Mouse (Mus musculus) heart, postnatal 4 days (tissue): ENCODE results near the gene Ocel1. TPM values are rescaled to one million over a fixed set of nuclear protein-coding genes. Genes with fewer than 3 reads are reported as not detected.

Source experiments
- DNase-seq: peaks from one replicate; pipeline ENCODE4 v3.0.0; 2021
- total RNA-seq, 2 experiments: library from RNA; stranded (reverse); gene quantifications; 2 replicates each; pipeline ENCODE4 v1.2.3; 2021

The Ocel1 gene
- total RNA-seq, 2 experiments from 2014 or later, result 7.9 to 9.9 TPM

DNA sequence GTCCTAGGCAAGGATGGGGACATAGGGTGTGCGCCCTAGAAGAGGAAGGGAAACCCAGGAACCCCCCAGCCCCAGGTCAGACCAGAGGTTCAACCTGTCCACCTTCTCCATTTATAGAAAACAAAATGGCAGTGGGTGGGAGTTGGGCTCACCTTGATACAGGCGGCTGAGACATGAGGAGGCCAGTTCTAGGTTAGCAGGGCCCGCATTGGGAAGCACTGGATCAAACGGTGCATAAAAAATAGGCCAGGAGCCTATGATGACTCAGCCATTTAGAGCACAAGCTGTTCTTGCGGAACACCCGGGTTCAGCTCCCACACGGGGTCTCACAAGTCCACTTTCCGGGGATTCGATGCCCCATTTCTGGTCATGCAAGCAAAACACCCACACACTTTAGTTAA lies 33.9 kb downstream of the Ocel1 start:
- no peak for DNase-seq

DNA sequence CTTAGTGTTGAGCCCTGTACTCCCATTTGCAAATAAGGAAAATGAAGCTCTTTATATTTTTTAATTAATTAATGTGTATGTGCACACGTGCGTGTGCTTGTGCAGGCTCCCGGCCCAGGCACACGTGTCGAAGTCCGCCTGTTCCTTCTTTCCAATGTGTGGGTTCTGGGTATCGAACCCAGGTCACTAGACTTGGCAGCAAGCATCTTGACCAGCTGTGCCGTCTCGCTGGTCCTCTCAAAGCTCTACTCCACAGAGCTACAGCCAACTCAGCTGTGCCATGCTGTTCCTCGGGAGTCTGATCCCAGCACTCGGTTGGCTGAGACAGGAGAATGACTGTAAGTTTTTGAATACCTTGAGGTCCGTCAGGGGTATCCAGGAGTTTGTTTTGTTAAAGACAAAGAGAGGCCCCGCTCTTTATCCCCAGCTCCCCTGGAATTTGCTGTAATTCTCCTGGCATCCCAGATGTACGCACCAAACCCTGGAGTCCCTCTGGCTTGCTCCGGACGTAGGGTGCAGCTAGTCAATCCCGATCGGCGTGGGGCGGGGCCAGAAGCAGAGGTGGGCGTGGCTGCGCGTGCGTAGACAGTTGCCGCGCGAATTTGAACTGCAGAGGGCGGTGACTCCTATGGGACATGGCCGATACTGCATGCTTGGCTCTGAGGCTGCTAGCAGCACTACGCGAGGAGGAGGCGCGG lies 34.5 kb downstream of the Ocel1 start, which contains the start of gene Ankle1:
Gene Ankle1 (plus strand): TSS at position 610 of the 698 bp plus-strand sequence.
- DNase-seq, result peak; percentile 99

GRCm38 (mm10) chr8:71406099-71407015 lies 35.3 kb downstream of the Ocel1 start:
- DNase-seq, result peak; percentile 85

DNA sequence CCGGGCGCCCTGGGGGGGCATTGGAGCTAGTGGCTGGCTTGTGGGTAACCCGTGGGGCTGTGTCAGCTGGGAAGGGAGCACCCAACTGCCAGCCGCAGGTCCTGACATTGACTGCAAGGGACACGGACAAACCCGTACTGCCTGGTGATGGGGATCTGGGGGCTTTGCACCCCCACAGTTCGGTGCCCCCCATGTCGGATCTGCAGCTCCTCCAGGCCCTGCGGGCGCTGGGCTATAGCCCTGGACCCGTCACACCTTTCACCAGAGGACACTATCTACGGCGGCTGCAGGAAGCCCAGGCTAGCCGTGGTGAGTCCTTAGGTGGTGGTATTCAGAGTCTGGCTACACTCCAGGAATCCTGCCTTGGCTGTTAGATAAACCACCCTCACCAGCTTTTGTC lies 36.3 kb downstream of the Ocel1 start:
- DNase-seq, result no peak

DNA sequence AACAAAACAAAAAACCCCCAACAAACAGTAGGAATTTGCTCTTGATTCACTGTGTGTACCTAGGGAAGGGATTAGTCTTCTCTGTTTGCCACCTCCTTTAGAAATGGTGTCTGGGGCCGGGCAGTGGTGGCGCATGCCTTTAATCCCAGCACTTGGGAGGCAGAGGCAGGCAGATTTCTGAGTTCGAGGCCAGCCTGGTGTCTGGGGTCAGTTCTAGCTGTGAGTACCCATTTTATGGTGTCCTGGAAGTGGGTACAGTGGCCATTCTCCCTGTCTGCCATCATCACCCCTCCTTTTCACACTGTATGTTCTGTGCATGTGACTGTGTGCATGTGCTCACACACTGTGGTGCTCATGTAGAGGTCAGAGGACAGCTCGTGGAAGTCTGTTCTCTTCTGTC lies 37.1 kb downstream of the Ocel1 start:
- DNase-seq, result no peak

DNA sequence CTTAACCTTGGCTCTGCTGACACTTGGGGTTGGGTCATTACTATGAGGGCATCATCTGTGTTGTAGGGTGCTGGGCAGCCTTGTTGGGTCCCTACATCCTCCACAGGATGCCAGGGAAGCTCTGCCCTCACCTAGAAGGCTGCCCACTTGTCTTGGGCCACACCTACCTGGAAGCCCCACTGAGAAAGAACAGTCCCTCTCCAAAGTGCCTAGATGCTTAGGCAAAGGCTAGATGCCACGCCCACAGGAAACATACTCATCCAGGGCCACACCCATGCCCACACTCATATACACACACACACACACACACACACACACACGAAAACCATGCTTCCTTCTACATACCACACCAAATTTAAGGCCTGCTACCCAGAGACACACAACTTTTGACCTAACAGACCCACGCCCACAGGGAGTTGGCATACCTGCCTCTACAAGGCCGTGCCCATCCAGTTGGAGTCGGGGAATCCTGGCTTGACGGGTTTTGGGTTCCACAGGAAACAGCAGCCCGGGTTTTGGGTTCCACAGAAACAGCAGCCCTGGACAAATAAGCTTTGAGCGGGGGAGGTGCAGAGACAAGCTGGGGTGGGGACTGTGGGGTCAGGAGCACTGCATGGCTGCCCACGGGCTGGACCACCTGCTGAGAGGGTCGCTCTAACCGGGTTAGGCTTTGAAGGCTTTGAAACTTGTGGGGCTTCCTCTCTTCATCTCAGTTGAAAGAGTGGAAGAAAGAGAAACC lies 40.6 kb downstream of the Ocel1 start:
- DNase-seq, result no peak

- no peak for DNase-seq
These were observed 51.0 kb downstream of the Ocel1 start for GRCm38 (mm10) chr8:71422121-71422520.

Other genes with a start within 250 kb of the Ocel1 start
- gene Myo9b, start 98.6 kb upstream of the Ocel1 start, total RNA-seq, result 10 to 100 TPM; 47.8 to 51.5 TPM
- gene Haus8, start 98.4 kb upstream of the Ocel1 start, total RNA-seq, result 10 to 100 TPM; 81.3 to 82.0 TPM
- 100 to 1,000 TPM in 1 of 2 experiments, 10 to 100 TPM in 1; 99.4 to 106 TPM for gene Use1, start 4.5 kb upstream of the Ocel1 start, total RNA-seq
- gene Nr2f6, start 10.7 kb downstream of the Ocel1 start, total RNA-seq, result 10 to 100 TPM; 64.9 to 66.4 TPM
- gene Ushbp1, start 24.5 kb downstream of the Ocel1 start, total RNA-seq, result 10 to 100 TPM; 27.2 to 27.9 TPM
- gene Babam1, start 25.6 kb downstream of the Ocel1 start, total RNA-seq, result 10 to 100 TPM; 69.4 to 70.7 TPM
- gene Ankle1, start 34.7 kb downstream of the Ocel1 start, total RNA-seq, result 1 to 10 TPM; 9.8 TPM
- 10 to 100 TPM; 37.7 to 39.3 TPM for gene Abhd8, start 92.4 kb downstream of the Ocel1 start, total RNA-seq
- gene Mrpl34, start 93.7 kb downstream of the Ocel1 start, total RNA-seq, result 100 to 1,000 TPM in 1 of 2 experiments, 10 to 100 TPM in 1; 96.0 to 107 TPM
- 10 to 100 TPM; 42.0 to 46.2 TPM for gene Dda1, start 97.9 kb downstream of the Ocel1 start, total RNA-seq
- gene Ano8, start 114.7 kb downstream of the Ocel1 start, total RNA-seq, result 10 to 100 TPM; 13.5 to 15.4 TPM
- gene Gtpbp3, start 116.8 kb downstream of the Ocel1 start, total RNA-seq, result 10 to 100 TPM; 17.8 to 20.1 TPM
- gene Plvap, start 140.5 kb downstream of the Ocel1 start, total RNA-seq, result 10 to 100 TPM; 35.8 to 43.2 TPM
- under 1 TPM; 0.14 to 0.29 TPM for gene Ccdc194, start 154.4 kb downstream of the Ocel1 start, total RNA-seq
- gene Bst2, start 166.2 kb downstream of the Ocel1 start, total RNA-seq, result 10 to 100 TPM; 12.8 to 13.8 TPM
- gene Mvb12a, start 171.6 kb downstream of the Ocel1 start, total RNA-seq, result 10 to 100 TPM; 31.6 to 32.4 TPM
- not detected for gene Tmem221, start 187.6 kb downstream of the Ocel1 start, total RNA-seq
- not detected for gene Nxnl1, start 195.3 kb downstream of the Ocel1 start, total RNA-seq
- gene Slc27a1, start 197.6 kb downstream of the Ocel1 start, total RNA-seq, result 10 to 100 TPM; 77.0 to 80.3 TPM
- 10 to 100 TPM; 92.0 to 95.5 TPM for gene Pgls, start 220.9 kb downstream of the Ocel1 start, total RNA-seq
- gene Fam129c, start 226.3 kb downstream of the Ocel1 start, total RNA-seq, result 1 to 10 TPM; 1.3 to 2.3 TPM
- 10 to 100 TPM; 48.0 to 50.3 TPM for gene Colgalt1, start 239.7 kb downstream of the Ocel1 start, total RNA-seq